Mouse (Mus musculus): Measurements from ENCODE around the gene Acsm2. TPM values are rescaled to one million over a fixed set of nuclear protein-coding genes. Genes with fewer than 3 reads are reported as not detected.

Acsm2 gene
- polyA plus RNA-seq, 1 experiment from 2014 or later, result not detected

GRCm38 (mm10) chr7:119601954-119602317 is 47.8 kb downstream of the Acsm2 start:
- H3K9me3 ChIP-seq (ENCODE audit: control insufficient read depth, low read length), result no peaks in the 10 kb centered on the region
- H3K4me2 ChIP-seq (ENCODE audit: low read length), result no peak overlapping the region
- no peak for ATAC-seq
- H3K4me3 ChIP-seq (replicated peaks; ENCODE audit: low read length), result no peak overlapping the region
- H3K9ac ChIP-seq (replicated peaks; ENCODE audit: low read depth, low read length), result no peak overlapping the region
- H3K36me3 ChIP-seq (ENCODE audit: control insufficient read depth, insufficient read depth), result no peaks in the 10 kb centered on the region
- no peak overlapping the region for H3K27ac ChIP-seq (ENCODE audit: low read length)
- WGBS, result 78% methylated on average over 1 of the region's 1 CpGs
- no peaks in the 10 kb centered on the region for H3K27me3 ChIP-seq (replicated peaks; ENCODE audit: control insufficient read depth, insufficient read depth, low read length)
- no peaks in the 10 kb centered on the region for H3K4me1 ChIP-seq (replicated peaks; ENCODE audit: control insufficient read depth, insufficient read depth, low read length)

GRCm38 (mm10) chr7:119604903-119605483 is 50.9 kb downstream of the Acsm2 start:
- Histone ChIP-seq H3K4me1 (replicated peaks; ENCODE audit: control insufficient read depth, insufficient read depth, low read length) (no peaks in the 10 kb centered on the region), H3K4me2 (ENCODE audit: low read length) (no peak overlapping the region), H3K9ac (replicated peaks; ENCODE audit: low read depth, low read length) (no peak overlapping the region), H3K9me3 (ENCODE audit: control insufficient read depth, low read length) (no peaks in the 10 kb centered on the region), H3K4me3 (replicated peaks; ENCODE audit: low read length) (no peak overlapping the region), H3K27me3 (replicated peaks; ENCODE audit: control insufficient read depth, insufficient read depth, low read length) (no peaks in the 10 kb centered on the region), H3K27ac (ENCODE audit: low read length) (no peak overlapping the region), H3K36me3 (ENCODE audit: control insufficient read depth, insufficient read depth) (no peaks in the 10 kb centered on the region)
- no peak for ATAC-seq
- WGBS, result 78% methylated on average over 2 of the region's 2 CpGs

- no peak overlapping the region for H3K4me2 ChIP-seq (ENCODE audit: low read length)
- no peak overlapping the region for H3K4me3 ChIP-seq (replicated peaks; ENCODE audit: low read length)
- no peak for ATAC-seq
- WGBS, result 74% methylated on average over 9 of the region's 9 CpGs
- no peaks in the 10 kb centered on the region for H3K9me3 ChIP-seq (ENCODE audit: control insufficient read depth, low read length)
- H3K4me1 ChIP-seq (replicated peaks; ENCODE audit: control insufficient read depth, insufficient read depth, low read length), result no peaks in the 10 kb centered on the region
- H3K9ac ChIP-seq (replicated peaks; ENCODE audit: low read depth, low read length), result no peak overlapping the region
- no peak overlapping the region for H3K27ac ChIP-seq (ENCODE audit: low read length)
- no peaks in the 10 kb centered on the region for H3K27me3 ChIP-seq (replicated peaks; ENCODE audit: control insufficient read depth, insufficient read depth, low read length)
- no peaks in the 10 kb centered on the region for H3K36me3 ChIP-seq (ENCODE audit: control insufficient read depth, insufficient read depth)
Measured at GRCm38 (mm10) chr7:119605926-119606663, 52.0 kb downstream of the Acsm2 start.

- WGBS, result 92% methylated on average over 5 of the region's 5 CpGs
- no peak for ATAC-seq
- no peaks in the 10 kb centered on the region for H3K4me1 ChIP-seq (replicated peaks; ENCODE audit: control insufficient read depth, insufficient read depth, low read length)
- H3K27me3 ChIP-seq (replicated peaks; ENCODE audit: control insufficient read depth, insufficient read depth, low read length), result no peaks in the 10 kb centered on the region
- H3K9me3 ChIP-seq (ENCODE audit: control insufficient read depth, low read length), result no peaks in the 10 kb centered on the region
- H3K4me2 ChIP-seq (ENCODE audit: low read length), result no peak within 1 kb of the TSS
- H3K9ac ChIP-seq (replicated peaks; ENCODE audit: low read depth, low read length), result no peak within 1 kb of the TSS
- no peak within 1 kb of the TSS for H3K4me3 ChIP-seq (replicated peaks; ENCODE audit: low read length)
- no peaks in the 10 kb centered on the region for H3K36me3 ChIP-seq (ENCODE audit: control insufficient read depth, insufficient read depth)
- no peak within 1 kb of the TSS for H3K27ac ChIP-seq (ENCODE audit: low read length)
Measured at GRCm38 (mm10) chr7:119606664-119607076, 52.5 kb downstream of the Acsm2 start, which contains the start of gene Acsm1. Gene Acsm1, plus strand, starts transcription at chr7:119607026.

GRCm38 (mm10) chr7:119607796-119608515 is 53.8 kb downstream of the Acsm2 start:
- Histone ChIP-seq H3K4me3 (replicated peaks; ENCODE audit: low read length) (no peak overlapping the region), H3K4me1 (replicated peaks; ENCODE audit: control insufficient read depth, insufficient read depth, low read length) (no peaks in the 10 kb centered on the region), H3K9ac (replicated peaks; ENCODE audit: low read depth, low read length) (no peak overlapping the region), H3K27me3 (replicated peaks; ENCODE audit: control insufficient read depth, insufficient read depth, low read length) (no peaks in the 10 kb centered on the region), H3K36me3 (ENCODE audit: control insufficient read depth, insufficient read depth) (no peaks in the 10 kb centered on the region), H3K27ac (ENCODE audit: low read length) (no peak overlapping the region), H3K4me2 (ENCODE audit: low read length) (no peak overlapping the region), H3K9me3 (ENCODE audit: control insufficient read depth, low read length) (no peaks in the 10 kb centered on the region)
- ATAC-seq, result no peak
- 83% methylated on average over 9 of the region's 9 CpGs for WGBS

- Histone ChIP-seq H3K27ac (ENCODE audit: low read length) (no peak overlapping the region), H3K36me3 (ENCODE audit: control insufficient read depth, insufficient read depth) (no peaks in the 10 kb centered on the region), H3K4me3 (replicated peaks; ENCODE audit: low read length) (no peak overlapping the region), H3K9ac (replicated peaks; ENCODE audit: low read depth, low read length) (no peak overlapping the region), H3K4me1 (replicated peaks; ENCODE audit: control insufficient read depth, insufficient read depth, low read length) (no peaks in the 10 kb centered on the region), H3K4me2 (ENCODE audit: low read length) (no peak overlapping the region), H3K9me3 (ENCODE audit: control insufficient read depth, low read length) (no peaks in the 10 kb centered on the region), H3K27me3 (replicated peaks; ENCODE audit: control insufficient read depth, insufficient read depth, low read length) (no peaks in the 10 kb centered on the region)
- ATAC-seq, result no peak
- WGBS, result 58% methylated on average over 1 of the region's 1 CpGs
Measured at GRCm38 (mm10) chr7:119616531-119616930, 62.4 kb downstream of the Acsm2 start.

- H3K4me1 ChIP-seq (replicated peaks; ENCODE audit: control insufficient read depth, insufficient read depth, low read length), result no peaks in the 10 kb centered on the region
- no peak for ATAC-seq
- no peaks in the 10 kb centered on the region for H3K27me3 ChIP-seq (replicated peaks; ENCODE audit: control insufficient read depth, insufficient read depth, low read length)
- WGBS, result 83% methylated on average over 6 of the region's 6 CpGs
- no peaks in the 10 kb centered on the region for H3K9me3 ChIP-seq (ENCODE audit: control insufficient read depth, low read length)
- no peak overlapping the region for H3K4me3 ChIP-seq (replicated peaks; ENCODE audit: low read length)
- H3K27ac ChIP-seq (ENCODE audit: low read length), result no peak overlapping the region
- no peak overlapping the region for H3K4me2 ChIP-seq (ENCODE audit: low read length)
- H3K9ac ChIP-seq (replicated peaks; ENCODE audit: low read depth, low read length), result no peak overlapping the region
- H3K36me3 ChIP-seq (ENCODE audit: control insufficient read depth, insufficient read depth), result no peaks in the 10 kb centered on the region
Measured at GRCm38 (mm10) chr7:119617593-119617992, 63.5 kb downstream of the Acsm2 start.

GRCm38 (mm10) chr7:119618209-119618935 is 64.2 kb downstream of the Acsm2 start:
- ATAC-seq, result no peak
- H3K9me3 ChIP-seq (ENCODE audit: control insufficient read depth, low read length), result no peaks in the 10 kb centered on the region
- H3K4me1 ChIP-seq (replicated peaks; ENCODE audit: control insufficient read depth, insufficient read depth, low read length), result no peaks in the 10 kb centered on the region
- H3K4me3 ChIP-seq (replicated peaks; ENCODE audit: low read length), result no peak overlapping the region
- H3K27me3 ChIP-seq (replicated peaks; ENCODE audit: control insufficient read depth, insufficient read depth, low read length), result no peaks in the 10 kb centered on the region
- WGBS, result 58% methylated on average over 4 of the region's 4 CpGs
- H3K9ac ChIP-seq (replicated peaks; ENCODE audit: low read depth, low read length), result no peak overlapping the region
- H3K4me2 ChIP-seq (ENCODE audit: low read length), result no peak overlapping the region
- no peak overlapping the region for H3K27ac ChIP-seq (ENCODE audit: low read length)
- no peaks in the 10 kb centered on the region for H3K36me3 ChIP-seq (ENCODE audit: control insufficient read depth, insufficient read depth)

- Histone ChIP-seq H3K27ac (ENCODE audit: low read length) (no peak overlapping the region), H3K9ac (replicated peaks; ENCODE audit: low read depth, low read length) (no peak overlapping the region), H3K9me3 (ENCODE audit: control insufficient read depth, low read length) (no peaks in the 10 kb centered on the region), H3K36me3 (ENCODE audit: control insufficient read depth, insufficient read depth) (no peaks in the 10 kb centered on the region), H3K4me3 (replicated peaks; ENCODE audit: low read length) (no peak overlapping the region), H3K4me1 (replicated peaks; ENCODE audit: control insufficient read depth, insufficient read depth, low read length) (no peaks in the 10 kb centered on the region), H3K27me3 (replicated peaks; ENCODE audit: control insufficient read depth, insufficient read depth, low read length) (no peaks in the 10 kb centered on the region), H3K4me2 (ENCODE audit: low read length) (no peak overlapping the region)
- no peak for ATAC-seq
Measured at GRCm38 (mm10) chr7:119620157-119620556, 66.0 kb downstream of the Acsm2 start.
